Mouse (Mus musculus) lung, embryonic 16.5 days (tissue): ENCODE data around the gene Bax. TPM values are rescaled to one million over a fixed set of nuclear protein-coding genes. Genes with fewer than 3 reads are reported as not detected.

Experiments
- ATAC-seq: fragments of 200-750 bp; cut with Nextera tagmentation; 2 replicates; pipeline ENCODE4 v1.8.0; 2017; ENCODE audit warnings: low read depth, mild to moderate bottlenecking, moderate library complexity
- H3K27ac ChIP-seq: fragments of 300-500 bp; sonication (generic); 2 replicates; pipeline ENCODE4 v1.5.1; 2014; ENCODE audit warnings: mild to moderate bottlenecking, control low read depth, low read length
- H3K27me3 ChIP-seq: fragments of 300-500 bp; sonication (generic); 2 replicates; pipeline ENCODE4 v1.6.1; 2014; ENCODE audit warnings: low read depth, low read length, mixed read lengths; ENCODE audit not compliant: control insufficient read depth, insufficient read depth
- H3K36me3 ChIP-seq: fragments of 300-500 bp; sonication (generic); 2 replicates; pipeline ENCODE4 v1.6.1; 2014; ENCODE audit warnings: low read length; ENCODE audit not compliant: control insufficient read depth, insufficient read depth
- H3K4me1 ChIP-seq: fragments of 300-500 bp; sonication (generic); replicated peaks from 2 replicates; pipeline ENCODE4 v1.6.1; 2014; ENCODE audit warnings: low read length, mixed read lengths; ENCODE audit not compliant: control insufficient read depth, insufficient read depth
- H3K4me2 ChIP-seq: fragments of 300-500 bp; sonication (generic); 2 replicates; pipeline ENCODE4 v1.6.1; 2014; ENCODE audit warnings: low read depth, low read length, control low read depth
- H3K4me3 ChIP-seq: fragments of 300-500 bp; sonication (generic); 2 replicates; pipeline ENCODE4 v1.5.1; 2014; ENCODE audit warnings: mild to moderate bottlenecking, low read length, control low read depth
- H3K9ac ChIP-seq: fragments of 300-500 bp; sonication (generic); 2 replicates; pipeline ENCODE4 v1.6.1; 2014; ENCODE audit warnings: low read length, control low read depth
- H3K9me3 ChIP-seq: fragments of 300-500 bp; sonication (generic); 2 replicates; pipeline ENCODE4 v1.6.1; 2016; ENCODE audit warnings: low read length; ENCODE audit not compliant: control insufficient read depth
- WGBS: fragments of 180-500 bp; shearing (Covaris S2); extraction: QIAGEN DNeasy Blood & Tissue Kit; methylation state at CpG from one replicate; pipeline ENCODE4 v1.1.7; 2014; 5-methylcytosine and 5-hydroxymethylcytosine counted together
- polyA plus RNA-seq: library from polyadenylated mRNA; unstranded; fragments of >200 nt; fragmentation: Nextera tagmentation; extraction: Ambion mirVana; gene quantifications from 2 replicates; pipeline ENCODE4 v1.2.1, GENCODE M21; 2015

Bax gene
- 135 and 136 TPM in 2 replicates for polyA plus RNA-seq

DNA sequence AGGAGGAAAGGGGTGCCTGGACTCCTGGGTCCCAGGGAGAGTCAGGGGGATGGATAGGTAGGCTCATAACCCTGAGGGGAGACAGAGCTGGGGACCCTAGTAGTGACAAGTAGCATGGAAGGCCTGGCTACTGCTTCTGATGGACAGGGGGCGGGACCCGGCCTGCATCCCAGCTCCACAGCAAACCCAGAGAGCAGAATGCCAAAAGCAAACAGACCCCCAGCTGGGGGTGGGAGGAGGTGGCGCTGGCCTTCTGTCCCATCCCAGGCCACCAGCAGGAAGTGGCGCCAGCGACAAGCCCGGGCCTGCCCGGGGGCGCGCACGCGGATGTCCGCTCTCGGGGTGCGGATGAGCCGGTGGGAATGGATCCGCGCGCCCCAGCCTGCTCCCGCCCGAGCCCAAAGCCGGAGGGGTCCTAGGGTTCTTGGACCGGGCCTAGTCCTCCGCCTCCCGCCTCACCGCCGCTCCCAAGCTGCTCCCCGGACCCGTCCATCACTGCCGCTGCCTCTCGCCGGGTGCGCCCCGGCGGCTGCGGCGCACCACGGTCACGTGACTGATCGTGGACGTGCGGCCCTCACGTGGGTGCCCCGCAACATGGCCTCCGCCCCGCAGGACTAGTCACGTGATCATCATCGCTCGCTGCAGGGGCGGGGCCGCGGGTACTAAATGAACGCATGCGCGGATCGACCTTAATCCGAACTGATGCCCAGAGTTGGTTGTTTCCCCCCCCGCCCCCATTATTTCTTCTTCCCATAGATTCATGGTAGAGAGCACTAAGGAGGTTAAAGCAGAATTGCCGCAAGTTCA lies at the start of gene Bax:
TSS of gene Bax (minus strand) at position 616 of the 807 bp plus-strand sequence.
- under 1% methylated on average over 58 of the region's 58 CpGs for WGBS
- Histone ChIP-seq H3K27ac (peak within 1 kb of the TSS; percentile 73), H3K4me3 (peak within 1 kb of the TSS; percentile 84), H3K9me3 (no peaks in the 10 kb centered on the region), H3K9ac (peak within 1 kb of the TSS; percentile 84), H3K36me3 (peaks cover 16% of the 10 kb centered on the region), H3K27me3 (no peaks in the 10 kb centered on the region), H3K4me2 (peak within 1 kb of the TSS; percentile 85), H3K4me1 (peaks cover 14% of the 10 kb centered on the region)
- ATAC-seq = peak; percentile 87

DNA sequence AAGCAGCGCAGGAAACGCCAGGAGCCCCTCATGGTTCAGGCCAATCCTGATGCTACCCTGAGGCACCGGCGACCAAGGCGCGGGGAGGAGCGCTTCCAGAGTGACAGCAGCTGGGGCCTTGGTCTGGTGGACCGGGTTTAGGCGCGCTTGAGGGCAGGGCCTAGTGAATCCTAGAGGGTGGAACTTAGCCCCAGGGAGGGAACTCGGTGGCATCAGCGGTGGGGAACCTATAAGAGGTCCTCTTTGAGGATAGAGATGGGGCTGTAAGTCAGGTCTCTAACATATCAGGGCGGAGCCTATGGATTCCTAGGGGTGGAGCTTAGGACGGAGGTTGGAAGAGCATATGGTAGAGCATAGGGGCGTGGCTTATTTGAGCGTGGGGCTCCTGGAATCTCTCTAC lies 48.7 kb upstream of the Bax start:
- no peak overlapping the region for H3K27ac ChIP-seq
- H3K4me1 ChIP-seq = no peaks in the 10 kb centered on the region; the same call in 1 of the 2 replicates
- H3K9me3 ChIP-seq = no peaks in the 10 kb centered on the region
- no peak overlapping the region; the same call in 1 of the 2 replicates for H3K4me2 ChIP-seq
- 0 out of 2 replicates have a peak overlapping the region, but pooled peaks have one; percentile 6 for H3K9ac ChIP-seq
- ATAC-seq = peak; percentile 27
- H3K4me3 ChIP-seq = no peak overlapping the region
- 26% methylated on average over 16 of the region's 16 CpGs for WGBS
- H3K27me3 ChIP-seq = no peaks in the 10 kb centered on the region
- H3K36me3 ChIP-seq = no peaks in the 10 kb centered on the region

DNA sequence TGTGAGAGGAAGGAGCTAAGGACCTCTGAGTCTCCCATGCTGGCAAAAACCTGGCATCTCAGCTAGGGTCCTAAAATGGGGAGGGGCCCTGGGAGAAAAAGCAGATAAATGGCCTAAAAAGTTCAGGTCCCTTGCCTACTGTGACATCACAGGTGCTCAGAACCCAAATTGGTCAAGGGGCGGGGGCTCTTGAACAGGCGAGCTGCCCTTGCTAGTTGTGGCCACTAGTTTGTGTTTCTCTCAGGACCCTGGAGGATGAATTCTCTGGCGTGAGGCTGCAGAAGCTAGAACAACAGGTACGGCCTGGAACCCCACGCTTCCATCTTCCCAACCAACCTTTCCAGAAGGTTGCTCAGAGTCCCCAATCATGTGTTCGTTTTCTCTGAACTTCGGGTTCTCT lies 47.7 kb upstream of the Bax start:
- Histone ChIP-seq H3K4me2 (no peak overlapping the region), H3K27ac (no peak overlapping the region), H3K27me3 (no peaks in the 10 kb centered on the region), H3K36me3 (no peaks in the 10 kb centered on the region), H3K4me3 (no peak overlapping the region), H3K9ac (no peak overlapping the region), H3K4me1 (peaks cover 2% of the 10 kb centered on the region), H3K9me3 (no peaks in the 10 kb centered on the region)
- no peak for ATAC-seq
- 77% methylated on average over 7 of the region's 7 CpGs for WGBS

DNA sequence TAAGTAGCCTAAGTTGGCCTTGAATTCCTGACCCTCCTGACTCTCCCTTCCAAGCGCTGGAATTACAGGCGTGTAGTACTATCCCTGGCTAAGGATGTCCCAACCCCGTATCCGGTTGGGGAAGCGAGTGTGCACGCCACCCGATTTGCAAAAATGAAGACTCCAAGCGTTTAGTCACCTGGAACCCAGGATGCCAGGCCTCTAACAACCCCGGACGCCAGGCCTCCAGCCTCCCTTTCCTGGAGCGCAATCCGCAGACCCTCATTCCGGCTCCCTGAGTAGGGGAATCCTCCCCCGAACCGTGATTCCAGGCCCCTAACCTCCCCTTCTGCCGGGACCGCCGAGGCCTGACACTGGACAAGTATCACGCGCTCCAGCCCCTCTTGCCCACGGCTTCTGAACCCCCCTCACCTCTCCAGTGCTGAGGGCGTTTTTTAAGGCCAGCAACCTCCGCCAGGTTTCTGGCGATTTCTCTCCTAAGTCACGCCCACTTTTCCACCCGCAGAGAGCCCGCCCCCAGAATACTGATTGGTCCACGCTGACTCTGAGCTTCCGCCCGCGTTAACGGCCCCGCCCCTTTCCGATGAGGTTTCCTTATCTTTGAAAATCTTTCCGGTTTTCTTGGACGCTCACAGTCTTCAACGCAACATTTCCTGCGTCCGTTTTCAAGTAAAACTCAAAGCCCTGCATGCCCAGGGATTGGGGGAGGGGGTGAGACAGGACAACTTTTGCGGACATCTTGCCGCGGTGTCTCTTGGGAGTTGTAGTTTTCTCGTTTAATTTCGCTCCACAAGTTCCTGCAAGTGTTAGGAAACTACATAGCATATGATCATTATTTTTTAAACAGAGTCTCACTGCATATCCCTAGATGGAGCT lies 43.5 kb upstream of the Bax start, which contains the start of gene Nucb1:
TSS of gene Nucb1 (minus strand) at position 495 of the 876 bp plus-strand sequence.
- Histone ChIP-seq H3K4me1 (peaks cover 8% of the 10 kb centered on the region), H3K9ac (peak within 1 kb of the TSS; percentile 92), H3K4me3 (peak within 1 kb of the TSS; percentile 89), H3K27me3 (no peaks in the 10 kb centered on the region), H3K27ac (peak within 1 kb of the TSS; percentile 97), H3K36me3 (peaks cover 11% of the 10 kb centered on the region), H3K4me2 (peak within 1 kb of the TSS; percentile 91), H3K9me3 (no peaks in the 10 kb centered on the region)
- under 1% methylated on average over 44 of the region's 44 CpGs for WGBS
- peak; percentile 94 for ATAC-seq

DNA sequence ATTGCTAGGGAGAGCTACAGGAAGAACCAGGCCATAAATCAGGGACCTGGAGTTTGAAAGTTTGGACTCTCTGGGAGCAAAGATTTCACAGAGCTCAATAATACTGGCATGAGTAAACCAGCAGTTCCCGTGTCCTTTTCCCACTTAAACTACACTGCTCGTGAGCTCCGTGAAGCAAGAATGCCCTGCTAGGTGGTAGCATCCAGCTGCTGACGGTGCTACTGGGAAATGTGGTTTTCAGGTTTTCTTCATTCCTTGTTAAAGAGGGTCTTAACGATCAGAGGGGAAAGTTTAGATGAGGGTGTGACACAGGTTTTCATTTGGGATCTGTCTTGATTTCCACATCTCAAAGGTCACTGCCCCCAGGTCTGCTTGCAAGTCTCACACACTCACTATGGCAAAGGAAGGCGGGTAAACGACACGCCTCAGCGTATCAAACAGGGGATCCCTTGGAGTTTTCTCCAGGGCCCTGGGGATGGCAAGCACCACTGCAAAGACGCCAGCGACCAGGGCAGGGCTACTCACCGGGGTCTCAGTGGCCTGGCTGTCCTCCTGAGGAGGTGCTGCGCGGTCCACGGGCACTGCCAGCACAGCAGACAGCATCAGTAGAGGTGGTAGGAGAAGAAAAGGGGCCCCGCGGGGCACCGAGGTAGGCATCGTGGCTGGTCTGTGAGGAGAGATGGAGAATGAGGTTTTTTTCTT lies 42.6 kb upstream of the Bax start:
- WGBS = 21% methylated on average over 19 of the region's 19 CpGs

DNA sequence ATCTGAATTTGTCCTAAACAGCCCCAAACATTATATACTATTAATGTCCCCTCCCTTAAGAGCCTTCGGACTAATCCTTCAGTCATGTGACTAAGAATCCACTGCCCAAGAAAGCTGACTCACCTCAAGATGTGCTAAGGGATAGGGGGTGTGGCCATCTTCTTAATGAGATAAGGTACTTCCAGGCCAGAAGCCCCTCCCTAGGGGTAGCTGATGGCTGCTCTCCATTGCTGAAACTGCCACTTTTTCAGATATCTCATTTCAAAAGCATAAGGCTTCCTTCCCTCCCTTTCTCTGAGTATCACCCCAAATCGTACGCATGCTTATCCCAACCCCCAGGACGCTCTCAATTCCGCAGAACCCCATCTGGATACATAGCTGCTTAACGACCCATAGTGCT lies 41.9 kb upstream of the Bax start:
- Histone ChIP-seq H3K9ac (no peak overlapping the region), H3K4me1 (peaks cover 8% of the 10 kb centered on the region), H3K4me2 (peak overlapping the region; percentile 91; the same call in 1 of the 2 replicates), H3K27ac (no peak overlapping the region), H3K9me3 (no peaks in the 10 kb centered on the region), H3K27me3 (no peaks in the 10 kb centered on the region), H3K36me3 (peaks cover 11% of the 10 kb centered on the region), H3K4me3 (no peak overlapping the region)
- ATAC-seq = no peak
- WGBS = 86% methylated on average over 6 of the region's 6 CpGs

More for the DNA sequence above, 42.6 kb upstream of the Bax start:
- Histone ChIP-seq H3K4me1 (peaks cover 8% of the 10 kb centered on the region), H3K36me3 (peaks cover 11% of the 10 kb centered on the region), H3K27me3 (no peaks in the 10 kb centered on the region), H3K4me2 (peak overlapping the region; percentile 91), H3K4me3 (peak overlapping the region; percentile 89), H3K9me3 (no peaks in the 10 kb centered on the region), H3K27ac (no peak overlapping the region), H3K9ac (peak overlapping the region; percentile 92)
- peak; percentile 27 for ATAC-seq

DNA sequence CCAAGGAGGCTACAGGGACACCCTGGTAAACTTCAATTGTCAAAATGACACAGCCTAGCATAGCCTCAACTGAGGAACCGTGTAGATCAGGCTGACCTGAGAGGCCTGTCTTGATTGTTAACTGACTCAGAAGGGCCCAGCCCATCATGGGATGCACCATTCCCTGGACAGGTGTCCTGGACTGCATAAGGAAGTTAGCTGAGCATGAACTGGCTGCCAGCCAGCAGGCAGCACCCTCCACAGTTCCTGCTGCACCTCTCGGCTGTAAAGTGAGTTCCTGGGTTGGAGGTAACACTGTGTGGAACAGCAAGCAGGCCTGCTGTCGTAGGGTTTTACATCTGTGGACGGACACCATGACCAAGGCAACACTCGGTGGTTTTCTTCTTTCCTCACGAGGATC lies 40.9 kb upstream of the Bax start:
- H3K9me3 ChIP-seq = no peaks in the 10 kb centered on the region
- H3K9ac ChIP-seq = no peak overlapping the region
- H3K4me2 ChIP-seq = no peak overlapping the region
- ATAC-seq = no peak
- no peaks in the 10 kb centered on the region for H3K27me3 ChIP-seq
- peaks cover 8% of the 10 kb centered on the region for H3K4me1 ChIP-seq
- no peak overlapping the region for H3K27ac ChIP-seq
- H3K4me3 ChIP-seq = no peak overlapping the region
- H3K36me3 ChIP-seq = peaks cover 14% of the 10 kb centered on the region
- WGBS = 81% methylated on average over 6 of the region's 6 CpGs

DNA sequence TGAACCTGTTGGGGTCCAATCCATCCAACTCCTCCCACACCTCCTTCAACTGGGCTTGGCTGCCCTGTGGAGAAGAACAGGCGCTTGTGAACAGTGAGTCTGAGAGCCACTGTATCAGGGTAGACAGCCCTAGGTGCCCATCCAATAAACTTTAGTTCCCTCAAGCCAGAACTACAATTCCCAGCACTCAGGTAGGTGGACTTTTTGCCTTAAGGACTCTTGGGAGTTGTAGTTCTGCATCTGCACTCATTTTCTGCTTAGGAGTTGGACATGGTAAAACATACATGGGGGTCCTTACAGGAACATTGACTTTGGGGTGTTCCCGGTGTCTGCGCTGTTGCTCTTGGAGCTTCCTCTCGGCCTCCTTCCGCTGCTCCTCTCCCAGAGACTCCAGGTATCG lies 31.7 kb upstream of the Bax start:
- Histone ChIP-seq H3K36me3 (peaks cover 47% of the 10 kb centered on the region), H3K27me3 (no peaks in the 10 kb centered on the region), H3K9me3 (no peaks in the 10 kb centered on the region), H3K27ac (no peak overlapping the region), H3K4me3 (no peak overlapping the region), H3K4me2 (no peak overlapping the region), H3K9ac (no peak overlapping the region), H3K4me1 (no peaks in the 10 kb centered on the region)
- no peak for ATAC-seq
- 95% methylated on average over 6 of the region's 6 CpGs for WGBS
